Mouse (Mus musculus) hindlimb bud, embryonic 11.5 days (tissue): ENCODE measurements around the gene Kcng1.
A peak's percentile ranks its signal among the peaks of the same experiment; 100 is the strongest.

Experiments
- DNase-seq: peaks from one replicate; pipeline ENCODE4 v3.0.0-alpha.2; 2012; ENCODE audit warnings: low read depth, low spot score; ENCODE audit errors: extremely low spot score

Kcng1 gene

GRCm38 (mm10) chr2:168260900-168261299, 20.6 kb downstream of the Kcng1 start:
- no peak for DNase-seq

DNA sequence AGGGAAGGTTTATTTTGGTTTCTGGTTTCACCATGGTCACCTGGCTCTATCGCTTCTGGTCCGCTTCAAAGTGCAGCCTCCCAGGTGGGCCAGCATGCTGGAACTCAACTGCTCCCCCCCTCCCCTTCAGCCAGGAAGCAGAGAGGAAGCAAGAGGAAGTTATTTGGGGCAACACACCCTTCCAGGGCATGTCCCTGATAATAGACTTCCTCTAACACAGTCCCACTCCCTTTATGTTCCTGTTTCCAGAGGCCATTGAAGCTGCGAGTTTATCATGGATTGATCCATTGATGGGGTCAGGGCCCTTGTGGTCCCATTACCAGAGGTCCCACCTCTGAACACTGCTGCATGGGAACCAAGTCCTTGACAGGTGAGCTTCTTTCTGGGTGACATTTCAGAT, 21.4 kb downstream of the Kcng1 start:
- DNase-seq: no peak

GRCm38 (mm10) chr2:168259046-168259445, 22.5 kb downstream of the Kcng1 start:
- no peak for DNase-seq

DNA sequence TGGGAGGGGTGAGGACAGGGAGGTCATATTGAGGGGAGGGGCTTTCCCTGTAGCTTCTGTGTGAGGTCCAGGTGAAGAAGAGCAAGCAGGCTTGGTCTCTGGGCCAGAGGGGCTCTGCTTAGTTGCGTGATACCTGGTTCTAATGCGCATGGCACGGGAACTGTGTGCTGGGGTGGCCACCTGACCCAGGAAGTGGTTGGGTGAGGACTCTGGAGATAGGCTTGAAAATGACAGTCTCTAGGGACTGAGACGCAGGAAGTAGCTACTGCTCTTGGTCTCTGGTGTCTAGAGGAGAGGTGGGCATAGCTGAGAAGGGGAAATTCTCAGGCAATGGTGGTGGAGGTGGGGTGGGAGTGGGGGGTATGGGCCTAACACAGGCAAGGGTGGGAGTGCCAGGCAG, 24.3 kb downstream of the Kcng1 start:
- no peak for DNase-seq

- no peak for DNase-seq
Observed at GRCm38 (mm10) chr2:168256506-168256905, 25.0 kb downstream of the Kcng1 start.

- no peak for DNase-seq
Observed at GRCm38 (mm10) chr2:168253822-168254221, 27.7 kb downstream of the Kcng1 start.

- peak; percentile 82 for DNase-seq
Observed at GRCm38 (mm10) chr2:168252639-168253292, 28.8 kb downstream of the Kcng1 start.

- peak; percentile 90 for DNase-seq
Observed at GRCm38 (mm10) chr2:168250270-168250669, 31.3 kb downstream of the Kcng1 start.

DNA sequence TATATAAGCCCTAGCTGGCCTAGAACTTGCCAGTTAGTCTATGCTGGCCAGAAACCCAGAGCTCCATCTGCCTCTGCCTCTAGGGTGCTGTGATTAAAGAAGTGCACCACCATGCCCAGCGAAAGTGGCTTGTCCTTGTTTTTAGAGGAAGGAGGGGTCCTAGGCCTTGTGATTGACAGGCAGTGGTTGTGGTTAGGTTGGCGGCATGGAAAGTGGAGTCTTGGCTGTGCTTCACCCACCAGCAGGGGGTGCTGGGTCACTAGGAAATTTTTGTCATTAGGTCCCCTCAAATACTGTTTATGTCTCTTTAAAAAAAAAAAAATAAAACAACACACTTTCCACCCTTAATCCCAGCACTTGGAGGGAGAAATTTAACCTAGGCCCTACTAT, 32.7 kb downstream of the Kcng1 start:
- DNase-seq: peak; percentile 6

GRCm38 (mm10) chr2:168248167-168248855, 33.2 kb downstream of the Kcng1 start:
- DNase-seq: no peak

GRCm38 (mm10) chr2:168245571-168245970, 36.0 kb downstream of the Kcng1 start:
- no peak for DNase-seq

DNA sequence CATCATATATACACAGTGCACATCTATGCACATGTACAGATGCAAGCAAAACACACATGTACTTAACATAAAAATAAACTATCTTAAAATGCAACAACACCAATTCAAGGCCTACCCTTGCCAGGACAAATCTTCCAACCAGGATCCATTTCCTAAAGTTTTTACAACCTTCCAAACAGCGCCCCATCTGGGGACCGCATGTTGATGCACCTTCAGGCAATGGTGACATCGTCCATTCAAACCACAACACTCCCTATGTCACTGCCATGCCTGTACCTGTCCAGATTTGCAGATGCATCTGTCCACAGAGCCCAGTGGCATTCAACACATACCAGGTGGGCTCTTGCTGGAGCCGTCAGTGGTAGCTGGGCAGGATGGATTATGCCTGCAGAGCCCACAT, 38.3 kb downstream of the Kcng1 start:
- no peak for DNase-seq

DNA sequence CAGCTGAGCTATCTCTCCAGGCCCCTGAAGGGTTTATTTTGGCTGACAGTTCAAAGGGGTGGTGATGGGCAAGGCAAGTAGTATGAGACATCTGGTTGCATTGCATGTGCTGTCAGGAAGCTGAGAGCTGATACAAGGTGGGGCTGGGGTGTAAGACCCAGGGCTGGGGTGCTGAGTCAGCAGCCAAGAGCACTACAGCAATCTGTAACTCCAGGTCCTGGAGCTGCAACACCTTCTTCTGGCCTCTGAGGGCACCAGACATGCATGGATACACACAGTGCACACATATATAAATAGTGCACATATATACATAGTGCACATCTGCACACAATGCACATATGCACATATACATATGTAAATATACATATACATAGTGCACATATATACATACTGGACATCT, 38.7 kb downstream of the Kcng1 start:
- DNase-seq: no peak

DNA sequence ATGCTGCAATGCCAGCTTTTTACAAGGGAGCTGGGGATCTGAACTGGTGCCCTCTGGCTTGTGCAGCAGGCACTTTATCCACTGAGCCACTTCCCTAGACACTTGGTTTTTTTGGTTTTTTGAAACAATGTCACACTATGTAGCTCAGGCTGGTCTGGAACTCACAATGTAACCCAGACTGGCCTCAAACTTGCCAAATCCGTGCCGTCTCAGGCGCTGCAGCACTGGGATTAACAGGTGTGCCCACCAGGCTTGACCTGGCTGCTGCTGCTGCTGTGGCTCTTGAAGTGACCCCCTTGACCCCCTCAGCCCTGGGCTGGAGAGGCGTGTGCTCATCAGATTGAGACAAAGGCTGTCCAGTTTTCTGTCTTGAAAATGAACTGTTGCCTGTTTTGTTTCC, 43.2 kb downstream of the Kcng1 start:
- DNase-seq: no peak

GRCm38 (mm10) chr2:168233286-168233685, 48.2 kb downstream of the Kcng1 start:
- no peak for DNase-seq

DNA sequence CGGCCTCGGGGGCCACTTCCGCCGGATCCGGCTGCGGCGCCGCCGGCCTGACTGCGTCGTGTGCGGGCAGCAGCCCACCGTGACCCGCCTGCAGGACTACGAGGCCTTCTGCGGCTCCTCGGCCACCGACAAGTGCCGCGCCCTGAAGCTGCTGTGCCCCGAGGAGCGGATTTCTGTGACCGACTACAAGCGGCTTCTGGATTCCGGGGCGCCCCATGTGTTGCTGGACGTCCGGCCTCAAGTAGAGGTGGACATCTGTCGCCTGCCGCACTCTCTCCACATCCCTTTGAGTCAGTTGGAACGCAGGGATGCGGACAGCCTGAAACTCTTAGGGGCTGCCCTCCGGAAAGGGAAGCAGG, 50.1 kb downstream of the Kcng1 start:
- no peak for DNase-seq

- DNase-seq: no peak
Observed at GRCm38 (mm10) chr2:168230773-168231470, 50.6 kb downstream of the Kcng1 start.

DNA sequence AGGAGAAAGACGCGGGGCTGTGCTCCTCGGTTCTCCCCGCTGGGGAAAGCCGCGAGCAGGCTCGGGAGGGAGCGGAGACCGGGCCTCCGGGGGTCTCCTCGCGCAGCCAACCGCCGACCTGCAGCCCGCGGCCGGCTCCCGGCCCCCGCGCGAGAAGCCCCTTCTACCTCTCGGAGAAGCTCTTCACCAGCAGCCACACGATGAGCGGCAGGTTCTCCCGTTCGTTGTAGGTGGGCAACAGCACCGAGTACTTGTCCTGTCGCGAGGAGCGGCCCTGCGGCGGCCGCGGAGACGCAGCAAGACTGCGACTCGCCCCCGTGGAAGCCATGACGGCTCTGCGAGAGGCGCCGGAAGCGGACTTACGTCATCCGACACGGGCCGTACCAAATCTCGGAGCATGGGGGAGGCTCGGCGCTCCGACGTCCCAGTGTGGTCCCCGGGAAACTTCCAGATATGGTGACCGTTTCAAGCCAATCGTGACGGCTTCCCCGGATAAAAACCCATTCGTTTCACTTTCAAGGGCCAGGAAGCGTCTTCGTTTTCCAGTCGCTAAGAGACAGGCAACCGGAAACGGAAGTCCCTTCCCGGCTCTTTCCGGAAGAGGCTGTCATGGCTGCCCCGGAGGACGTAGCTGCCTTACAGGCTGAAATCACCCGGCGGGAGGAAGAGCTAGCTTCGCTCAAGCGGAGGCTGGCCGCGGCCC, 51.4 kb downstream of the Kcng1 start, which contains the start of the genes Gm20716, Dpm1 and Mocs3:
TSS of gene Gm20716 (minus strand) at position 339 of the 703 bp plus-strand sequence.
TSS of gene Dpm1 (minus strand) at position 566 of the 703 bp plus-strand sequence.
TSS of gene Mocs3 (plus strand) at position 597 of the 703 bp plus-strand sequence.
- peak; percentile 62 for DNase-seq

- DNase-seq: no peak
Observed at GRCm38 (mm10) chr2:168229116-168230025, 52.2 kb downstream of the Kcng1 start.

DNA sequence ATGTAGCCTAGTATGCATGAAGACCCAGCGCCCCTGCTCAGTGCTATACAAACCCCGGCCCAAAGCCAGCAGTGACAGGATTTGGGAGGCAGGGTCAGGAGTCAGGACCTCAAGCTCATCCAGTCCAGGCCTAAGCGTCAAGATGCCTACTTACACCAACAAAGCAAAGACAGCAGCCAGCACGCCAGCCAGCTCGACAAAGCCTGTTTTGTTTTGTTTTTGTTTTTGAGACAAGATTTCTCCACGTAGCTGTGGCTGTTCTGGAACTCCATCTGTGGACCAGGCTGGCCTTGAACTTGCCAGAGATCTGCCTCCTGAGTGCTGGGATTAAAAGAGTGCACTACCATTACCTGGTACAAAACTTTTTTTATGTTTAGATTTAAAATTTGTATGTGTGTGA, 58.2 kb downstream of the Kcng1 start:
- no peak for DNase-seq
